Mouse (Mus musculus): ENCODE data around the gene Plxnb2.

DNA sequence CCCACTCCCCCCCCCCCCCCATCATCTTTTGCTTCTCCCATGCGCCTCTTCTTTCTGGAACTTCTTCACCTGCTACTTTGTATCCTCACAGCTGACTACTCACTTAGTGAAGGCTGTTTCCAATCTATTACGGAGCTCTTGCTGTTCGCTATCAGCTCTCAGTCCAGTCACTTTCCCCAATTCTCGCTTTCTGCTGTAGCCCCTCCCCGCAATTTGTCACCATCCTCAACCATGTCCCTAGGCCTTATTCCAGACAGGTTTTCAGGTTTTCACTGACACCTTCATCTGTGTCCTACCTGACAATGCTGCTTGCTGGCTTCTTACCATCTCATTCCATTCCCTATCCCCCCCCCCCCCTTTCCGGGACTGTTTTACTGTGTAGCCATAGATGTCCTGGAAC lies 31.9 kb upstream of the Plxnb2 start:
- TF ChIP-seq GATA1 (IDR thresholded peaks at IDR 0.05; ENCODE audit: low read length), result no peak
- no peak for TF ChIP-seq TAL1 (IDR thresholded peaks at IDR 0.05; ENCODE audit: low read length)

Data from erythroblast, embryonic 14.5 days (primary cell).